Mouse (Mus musculus) bone marrow, adult 2 months (tissue): ENCODE data around the gene Irf1.

Source experiments
- CTCF ChIP-seq: fragments of 200-500 bp; IDR thresholded peaks from 2 replicates; pipeline ENCODE4 v1.5.1; 2011; ENCODE audit warnings: low read length, control low read depth; ENCODE audit not compliant: control insufficient read depth, insufficient read depth
- POLR2A ChIP-seq: fragments of 200-500 bp; IDR thresholded peaks from 2 replicates; pipeline ENCODE4 v1.6.1; 2011; ENCODE audit warnings: low read depth, mild to moderate bottlenecking, control low read depth, low read length, borderline replicate concordance; ENCODE audit not compliant: control insufficient read depth

- TF ChIP-seq CTCF (no peak), POLR2A (no peak)
These were observed 19.5 kb downstream of the Irf1 start for GRCm38 (mm10) chr11:53789277-53789676.
